Mouse (Mus musculus) CD4-positive helper T cell, adult 2 months (primary cell): Measurements from ENCODE around the gene Anxa2.

Experiments used
- DNase-seq: peaks from one replicate; pipeline ENCODE4 v3.0.0-alpha.2; 2012; ENCODE audit warnings: low read depth, missing footprints, low spot score

Gene Anxa2

GRCm38 (mm10) chr9:69458982-69459381 is 5.6 kb downstream of the Anxa2 start:
- no peak for DNase-seq

GRCm38 (mm10) chr9:69459876-69460275 is 6.5 kb downstream of the Anxa2 start:
- DNase-seq: no peak

GRCm38 (mm10) chr9:69463046-69463445 is 9.6 kb downstream of the Anxa2 start:
- no peak for DNase-seq

GRCm38 (mm10) chr9:69464109-69464756 is 10.8 kb downstream of the Anxa2 start:
- no peak for DNase-seq

GRCm38 (mm10) chr9:69466098-69466497 is 12.7 kb downstream of the Anxa2 start:
- no peak for DNase-seq

GRCm38 (mm10) chr9:69467310-69467939 is 14.0 kb downstream of the Anxa2 start:
- DNase-seq: no peak

GRCm38 (mm10) chr9:69468991-69469390 is 15.6 kb downstream of the Anxa2 start:
- DNase-seq: no peak

GRCm38 (mm10) chr9:69470362-69470761 is 16.9 kb downstream of the Anxa2 start:
- no peak for DNase-seq

- DNase-seq: no peak
Observed at GRCm38 (mm10) chr9:69470921-69471320, 17.5 kb downstream of the Anxa2 start.

- DNase-seq: no peak
Observed at GRCm38 (mm10) chr9:69472724-69473123, 19.3 kb downstream of the Anxa2 start.

- DNase-seq: no peak
Observed at GRCm38 (mm10) chr9:69475873-69476272, 22.5 kb downstream of the Anxa2 start.

GRCm38 (mm10) chr9:69477195-69477823 is 23.9 kb downstream of the Anxa2 start:
- DNase-seq: no peak

GRCm38 (mm10) chr9:69477824-69478222 is 24.4 kb downstream of the Anxa2 start:
- no peak for DNase-seq

- DNase-seq: peak; percentile 79
Observed at GRCm38 (mm10) chr9:69480344-69480743, 26.9 kb downstream of the Anxa2 start.

- no peak for DNase-seq
Observed at GRCm38 (mm10) chr9:69483811-69484210, 30.4 kb downstream of the Anxa2 start.

- no peak for DNase-seq
Observed at GRCm38 (mm10) chr9:69486140-69486539, 32.7 kb downstream of the Anxa2 start.

GRCm38 (mm10) chr9:69488510-69488909 is 35.1 kb downstream of the Anxa2 start:
- no peak for DNase-seq

GRCm38 (mm10) chr9:69488972-69489371 is 35.6 kb downstream of the Anxa2 start:
- no peak for DNase-seq

GRCm38 (mm10) chr9:69492809-69493208 is 39.4 kb downstream of the Anxa2 start:
- DNase-seq: no peak

- DNase-seq: peak; percentile 40
Observed at GRCm38 (mm10) chr9:69502504-69502903, 49.1 kb downstream of the Anxa2 start.

- peak; percentile 48 for DNase-seq
Observed at GRCm38 (mm10) chr9:69505611-69506010, 52.2 kb downstream of the Anxa2 start.

- no peak for DNase-seq
Observed at GRCm38 (mm10) chr9:69507206-69507605, 53.8 kb downstream of the Anxa2 start.

GRCm38 (mm10) chr9:69508016-69508415 is 54.6 kb downstream of the Anxa2 start:
- no peak for DNase-seq
